In the genomic region with DNA sequence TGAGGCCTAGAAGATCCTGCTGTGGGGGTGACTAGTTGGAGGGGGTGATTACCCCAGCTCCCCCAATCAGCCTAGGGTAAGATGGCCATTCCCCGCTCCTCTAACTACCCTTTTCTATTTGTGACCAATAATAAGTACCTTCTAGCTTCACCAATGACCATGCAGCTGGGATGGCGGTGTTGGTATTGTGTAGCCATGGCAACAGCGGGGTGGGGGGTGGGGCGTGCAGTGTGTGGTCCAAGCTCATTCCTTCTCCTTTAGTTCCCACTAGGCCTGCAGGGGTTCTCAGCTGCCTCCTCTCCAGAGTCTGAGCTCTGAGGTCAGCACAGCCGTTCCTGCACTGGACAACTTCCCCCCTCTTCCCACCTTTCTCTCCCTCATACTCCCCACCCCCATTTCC, we compare ENCODE assay signal across 12 mouse cellular contexts. TPM values are rescaled to one million over a fixed set of nuclear protein-coding genes. Genes with fewer than 3 reads are reported as not detected.
DNase-seq lines count a peak whose midpoint lies in the region; ATAC-seq and TF ChIP-seq lines count a peak whose summit lies in the region.
"Had no signal": no experiment of that assay in that cellular context is flagged by ENCODE, and none has a peak within 500 bp of the region (broad histone marks: within the 10 kb centered on the region; RNA-seq: fewer than 3 reads in every experiment).

No protein-coding gene starts in this region.

- H3K9me3 ChIP-seq in lung, embryonic 16.5 days (ENCODE audit: control insufficient read depth, low read length), result no peaks in the 10 kb centered on the region
- no peaks in the 10 kb centered on the region for H3K9me3 ChIP-seq in limb, embryonic 14.5 days (ENCODE audit: control insufficient read depth, low read length)
- no peaks in the 10 kb centered on the region for H3K9me3 ChIP-seq in stomach, embryonic 15.5 days

- no peak overlapping the region for H3K4me3 ChIP-seq in cerebellum, adult 2 months (replicated peaks; ENCODE audit: insufficient read depth, low read depth, low read length)
- H3K4me3 ChIP-seq in lung, embryonic 16.5 days (ENCODE audit: low read length), result no peak overlapping the region
- no peak overlapping the region for H3K4me3 ChIP-seq in limb, embryonic 14.5 days (replicated peaks; ENCODE audit: low read length)
- H3K4me3 ChIP-seq in stomach, embryonic 15.5 days (replicated peaks), result no peak overlapping the region

- no peak overlapping the region for H3K9ac ChIP-seq in lung, embryonic 16.5 days (ENCODE audit: low read length)
- no peak overlapping the region for H3K9ac ChIP-seq in limb, embryonic 14.5 days (ENCODE audit: low read depth, low read length, severe bottlenecking)
- no peak overlapping the region for H3K9ac ChIP-seq in stomach, embryonic 15.5 days

- no peaks in the 10 kb centered on the region for H3K36me3 ChIP-seq in lung, embryonic 16.5 days (ENCODE audit: control insufficient read depth, insufficient read depth, low read length)
- H3K36me3 ChIP-seq in limb, embryonic 14.5 days (ENCODE audit: control insufficient read depth, insufficient read depth, low read length), result no peaks in the 10 kb centered on the region
- no peaks in the 10 kb centered on the region for H3K36me3 ChIP-seq in stomach, embryonic 15.5 days

- ATAC-seq in lung, embryonic 16.5 days (ENCODE audit: low read depth), result peak; percentile 31
- ATAC-seq in limb, embryonic 14.5 days (ENCODE audit: low FRiP score, low read depth), result 0 out of 2 replicates have a peak, but pooled peaks have one; percentile 30
- 0 out of 2 replicates have a peak, but pooled peaks have one; percentile 31 for ATAC-seq in stomach, embryonic 15.5 days (ENCODE audit: insufficient read depth, low FRiP score, low read depth)
- no peak for ATAC-seq in granulocyte monocyte progenitor cell, adult 5-6 weeks (replicated peaks; ENCODE audit: poor library complexity, severe bottlenecking)

- H3K4me2 ChIP-seq in lung, embryonic 16.5 days (ENCODE audit: low read depth, low read length), result no peak overlapping the region
- no peak overlapping the region for H3K4me2 ChIP-seq in limb, embryonic 14.5 days (replicated peaks; ENCODE audit: low read depth, low read length, severe bottlenecking)
- H3K4me2 ChIP-seq in stomach, embryonic 15.5 days, result no peak overlapping the region

- no peak for TF ChIP-seq CTCF in cerebellum, adult 2 months (IDR thresholded peaks at IDR 0.05; ENCODE audit: borderline replicate concordance, insufficient read depth, low read depth, low read length)

- 51% methylated on average over 5 of the region's 5 CpGs for WGBS in cerebellum, adult 2 months
- WGBS in lung, embryonic 16.5 days, result 22% methylated on average over 5 of the region's 5 CpGs
- 14% methylated on average over 5 of the region's 5 CpGs for WGBS in limb, embryonic 14.5 days
- WGBS in stomach, embryonic 15.5 days, result 31% methylated on average over 5 of the region's 5 CpGs

- 0 out of 2 replicates have a peak overlapping the region, but pooled peaks have one; percentile 25 for H3K27ac ChIP-seq in cerebellum, adult 2 months (ENCODE audit: insufficient read depth, low read length)
- no peak overlapping the region for H3K27ac ChIP-seq in lung, embryonic 16.5 days (ENCODE audit: low read length)
- H3K27ac ChIP-seq in limb, embryonic 14.5 days (replicated peaks; ENCODE audit: low read depth, low read length), result no peak overlapping the region
- no peak overlapping the region for H3K27ac ChIP-seq in stomach, embryonic 15.5 days

- TF ChIP-seq POLR2A in cerebellum, adult 2 months (IDR thresholded peaks at IDR 0.05; ENCODE audit: borderline replicate concordance, insufficient read depth, low read length), result no peak
- TF ChIP-seq POLR2A in limb, embryonic 14.5 days (IDR thresholded peaks at IDR 0.05; ENCODE audit: borderline replicate concordance, extremely low read depth, insufficient read depth, insufficient read length), result no peak

- intact Hi-C loops in left cerebral cortex, postnatal 14 days (cut with DNase I), result no loop called here

- no peaks in the 10 kb centered on the region for H3K27me3 ChIP-seq in cerebellum, adult 2 months (ENCODE audit: control insufficient read depth, insufficient read depth, low read length)
- H3K27me3 ChIP-seq in lung, embryonic 16.5 days (ENCODE audit: control insufficient read depth, insufficient read depth, low read depth, low read length), result no peaks in the 10 kb centered on the region
- H3K27me3 ChIP-seq in limb, embryonic 14.5 days (ENCODE audit: control insufficient read depth, insufficient read depth, low read length), result no peaks in the 10 kb centered on the region
- H3K27me3 ChIP-seq in stomach, embryonic 15.5 days (replicated peaks), result no peaks in the 10 kb centered on the region

- DNase-seq in cerebellum, adult 2 months, result no peak
- DNase-seq in cerebellum, postnatal 36 days, result no peak
- no peak for DNase-seq in lung, postnatal 4 days
- no peak for DNase-seq in limb, embryonic 14.5 days (ENCODE audit: low spot score)
- DNase-seq in left cerebral cortex, postnatal 14 days (ENCODE audit: low spot score in 2 of 2), result no peak
- DNase-seq: gastrocnemius, postnatal 10 days; lung, adult 18-20 months had no signal

- H3K4me1 ChIP-seq in cerebellum, adult 2 months (ENCODE audit: control insufficient read depth, insufficient read depth, low read length), result peaks cover 54% of the 10 kb centered on the region
- H3K4me1 ChIP-seq in lung, embryonic 16.5 days (replicated peaks; ENCODE audit: control insufficient read depth, insufficient read depth, low read length), result peaks cover 9% of the 10 kb centered on the region; the same call in 1 of the 2 replicates
- H3K4me1 ChIP-seq in limb, embryonic 14.5 days (ENCODE audit: control insufficient read depth, insufficient read depth, low read length), result no peaks in the 10 kb centered on the region
- H3K4me1 ChIP-seq in stomach, embryonic 15.5 days, result 0 out of 2 replicates have a peak, but pooled peaks cover 4% of the 10 kb centered on the region

RNA-seq across cellular contexts. Expression of a gene that starts 9.5 kb away (rescaled TPM):
- 187 and 208 TPM in 2 replicates for polyA plus RNA-seq in cerebellum, adult 2 months (2012; rRNA removed)
- 0.70 and 0.98 TPM in 2 replicates for polyA plus RNA-seq in lung, embryonic 16.5 days (2015; fragmentation: Nextera tagmentation; extraction: Ambion mirVana)
- polyA plus RNA-seq in limb, embryonic 14.5 days (2012; rRNA removed), result 0.20 and 0.88 TPM in 2 replicates
- 0.15 TPM in 1 of 2 replicates, not detected in the other for polyA plus RNA-seq in limb, embryonic 14.5 days (2014; fragmentation: Nextera tagmentation; extraction: Ambion mirVana)
- 0.49 and 0.51 TPM in 2 replicates for polyA plus RNA-seq in stomach, embryonic 15.5 days (2015; fragmentation: Nextera tagmentation; extraction: Ambion mirVana)
- not detected in 2 replicates for total RNA-seq in granulocyte monocyte progenitor cell, adult 5-6 weeks (2014; fragmentation: Nextera tagmentation)
- total RNA-seq in granulocyte monocyte progenitor cell, adult 5-6 weeks (2017), result not detected in 2 replicates
- total RNA-seq in left cerebral cortex, postnatal 14 days (2021), result 10 to 100 TPM; 75.6 to 99.5 TPM
- total RNA-seq: hematopoietic stem cell, adult 5-6 weeks; MEL had no signal

RNA-seq across cellular contexts. Expression of a gene that starts 50.9 kb away (rescaled TPM):
- polyA plus RNA-seq in cerebellum, adult 2 months (2012; rRNA removed), result 44.7 and 47.5 TPM in 2 replicates
- polyA plus RNA-seq in lung, embryonic 16.5 days (2015; fragmentation: Nextera tagmentation; extraction: Ambion mirVana), result 53.3 and 55.6 TPM in 2 replicates
- polyA plus RNA-seq in limb, embryonic 14.5 days (2012; rRNA removed), result 35.0 and 37.2 TPM in 2 replicates
- 55.1 and 60.7 TPM in 2 replicates for polyA plus RNA-seq in limb, embryonic 14.5 days (2014; fragmentation: Nextera tagmentation; extraction: Ambion mirVana)
- polyA plus RNA-seq in stomach, embryonic 15.5 days (2015; fragmentation: Nextera tagmentation; extraction: Ambion mirVana), result 52.9 and 56.9 TPM in 2 replicates
- 28.3 and 36.0 TPM in 2 replicates for total RNA-seq in granulocyte monocyte progenitor cell, adult 5-6 weeks (2014; fragmentation: Nextera tagmentation)
- total RNA-seq in granulocyte monocyte progenitor cell, adult 5-6 weeks (2017), result 32.6 and 46.7 TPM in 2 replicates
- 10 to 100 TPM; 28.0 to 34.8 TPM for total RNA-seq in left cerebral cortex, postnatal 14 days (2021)

Comparison
In these comparisons a context has a peak if more than half of its experiments do, and no peak if none do; other contexts are left out.
1. RNA of a gene that starts 9.5 kb away (polyA plus RNA-seq): 187 to 208 TPM in cerebellum, adult 2 months; 0.70 to 0.98 TPM in lung, embryonic 16.5 days, 0.49 to 0.51 TPM in stomach, embryonic 15.5 days and 0.15 to 0.88 TPM in limb, embryonic 14.5 days; every median in the first group is over 10 times any median in the second.